Mouse (Mus musculus) liver, embryonic 11.5 days (tissue): ENCODE measurements at regions not wholly inside any gene's neighbourhood (a gene's known extent, or its start where the extent isn't known, plus 50 kb on each side); places are given as distances from the start of the nearest gene placed in this dataset.

Experiments
- ATAC-seq: fragments of 200-750 bp; cut with Nextera tagmentation; replicated peaks from 2 replicates; pipeline ENCODE4 v1.8.0; 2017; ENCODE audit warnings: moderate number of reproducible peaks, mild to moderate bottlenecking, moderate TSS enrichment, moderate library complexity; ENCODE audit not compliant: low FRiP score
- DNase-seq: peaks from one replicate; pipeline ENCODE4 v3.0.0-alpha.2; 2017; ENCODE audit warnings: low spot score
- H3K27ac ChIP-seq: fragments of 300-500 bp; sonication (generic); 2 replicates; pipeline ENCODE4 v1.5.1; 2014; ENCODE audit warnings: mild to moderate bottlenecking, low read depth, low read length, control low read depth
- H3K27me3 ChIP-seq: fragments of 300-500 bp; sonication (generic); replicated peaks from 2 replicates; pipeline ENCODE4 v1.6.1; 2014; ENCODE audit warnings: low read length, mixed read lengths; ENCODE audit not compliant: control insufficient read depth, insufficient read depth
- H3K36me3 ChIP-seq: fragments of 300-500 bp; sonication (generic); 2 replicates; pipeline ENCODE4 v1.6.1; 2014; ENCODE audit warnings: mild to moderate bottlenecking, low read length, moderate library complexity, mixed read lengths; ENCODE audit not compliant: control insufficient read depth, insufficient read depth
- H3K4me1 ChIP-seq: fragments of 300-500 bp; sonication (generic); replicated peaks from 2 replicates; pipeline ENCODE4 v1.6.1; 2014; ENCODE audit warnings: low read length, mixed read lengths; ENCODE audit not compliant: control insufficient read depth, insufficient read depth
- H3K4me2 ChIP-seq: fragments of 300-500 bp; sonication (generic); 2 replicates; pipeline ENCODE4 v1.6.1; 2014; ENCODE audit warnings: mild to moderate bottlenecking, control low read depth, moderate library complexity
- H3K4me3 ChIP-seq: fragments of 300-500 bp; sonication (generic); 2 replicates; pipeline ENCODE4 v1.5.1; 2014; ENCODE audit warnings: low read depth, low read length, control low read depth
- H3K9ac ChIP-seq: fragments of 300-500 bp; sonication (generic); 2 replicates; pipeline ENCODE4 v1.6.1; 2014; ENCODE audit warnings: low read depth, low read length, control low read depth
- H3K9me3 ChIP-seq: fragments of 300-500 bp; sonication (generic); 2 replicates; pipeline ENCODE4 v1.6.1; 2016; ENCODE audit warnings: low read length, inconsistent platforms, mixed read lengths; ENCODE audit not compliant: control insufficient read depth
- WGBS: fragments of 180-500 bp; shearing (Covaris S2); extraction: QIAGEN DNeasy Blood & Tissue Kit; methylation state at CpG from one replicate; pipeline ENCODE4 v1.1.7; 2014; 5-methylcytosine and 5-hydroxymethylcytosine counted together

GRCm38 (mm10) chr14:74182996-74183395 is 457.6 kb upstream of the Htr2a start:
- 83% methylated on average over 4 of the region's 4 CpGs for WGBS
- Histone ChIP-seq H3K9ac (no peak overlapping the region), H3K4me2 (no peak overlapping the region), H3K9me3 (no peaks in the 10 kb centered on the region), H3K4me3 (no peak overlapping the region), H3K27ac (no peak overlapping the region), H3K27me3 (no peaks in the 10 kb centered on the region), H3K4me1 (no peaks in the 10 kb centered on the region), H3K36me3 (no peaks in the 10 kb centered on the region)
- ATAC-seq (no peak), DNase-seq (no peak)

- Histone ChIP-seq H3K36me3 (no peaks in the 10 kb centered on the region), H3K27me3 (no peaks in the 10 kb centered on the region), H3K27ac (no peak overlapping the region), H3K4me2 (no peak overlapping the region), H3K9ac (no peak overlapping the region), H3K4me3 (no peak overlapping the region), H3K4me1 (no peaks in the 10 kb centered on the region), H3K9me3 (no peaks in the 10 kb centered on the region)
- ATAC-seq (no peak), DNase-seq (no peak)
- 81% methylated on average over 2 of the region's 2 CpGs for WGBS
Observed at GRCm38 (mm10) chr14:74201710-74202109, 438.9 kb upstream of the Htr2a start.

GRCm38 (mm10) chr14:74205011-74205410 is 435.6 kb upstream of the Htr2a start:
- no peak for ATAC-seq
- H3K4me1 ChIP-seq = no peaks in the 10 kb centered on the region
- WGBS = 76% methylated on average over 1 of the region's 1 CpGs
- no peak overlapping the region for H3K4me2 ChIP-seq
- no peaks in the 10 kb centered on the region for H3K36me3 ChIP-seq
- no peaks in the 10 kb centered on the region for H3K27me3 ChIP-seq
- no peak for DNase-seq
- no peak overlapping the region for H3K27ac ChIP-seq
- no peaks in the 10 kb centered on the region for H3K9me3 ChIP-seq
- H3K4me3 ChIP-seq = no peak overlapping the region
- no peak overlapping the region for H3K9ac ChIP-seq

GRCm38 (mm10) chr14:74217914-74218446 is 422.7 kb upstream of the Htr2a start:
- Histone ChIP-seq H3K27ac (no peak overlapping the region), H3K9ac (no peak overlapping the region), H3K27me3 (no peaks in the 10 kb centered on the region), H3K4me3 (no peak overlapping the region), H3K36me3 (no peaks in the 10 kb centered on the region), H3K4me1 (no peaks in the 10 kb centered on the region), H3K4me2 (no peak overlapping the region), H3K9me3 (no peaks in the 10 kb centered on the region)
- no peak for DNase-seq
- ATAC-seq = no peak
- WGBS = 72% methylated on average over 2 of the region's 2 CpGs

GRCm38 (mm10) chr14:74219761-74220160 is 420.9 kb upstream of the Htr2a start:
- no peaks in the 10 kb centered on the region for H3K36me3 ChIP-seq
- no peak overlapping the region for H3K4me2 ChIP-seq
- DNase-seq = no peak
- no peak overlapping the region for H3K4me3 ChIP-seq
- H3K27me3 ChIP-seq = no peaks in the 10 kb centered on the region
- ATAC-seq = no peak
- H3K9me3 ChIP-seq = no peaks in the 10 kb centered on the region
- no peaks in the 10 kb centered on the region for H3K4me1 ChIP-seq
- H3K9ac ChIP-seq = no peak overlapping the region
- 79% methylated on average over 3 of the region's 3 CpGs for WGBS
- no peak overlapping the region for H3K27ac ChIP-seq

- Histone ChIP-seq H3K27ac (no peak overlapping the region), H3K36me3 (no peaks in the 10 kb centered on the region), H3K9me3 (no peaks in the 10 kb centered on the region), H3K4me3 (no peak overlapping the region), H3K4me1 (no peaks in the 10 kb centered on the region), H3K27me3 (no peaks in the 10 kb centered on the region), H3K4me2 (no peak overlapping the region), H3K9ac (no peak overlapping the region)
- no peak for ATAC-seq
- DNase-seq = no peak
- 75% methylated on average over 1 of the region's 1 CpGs for WGBS
Observed at GRCm38 (mm10) chr14:74222093-74222492, 418.5 kb upstream of the Htr2a start.

- Histone ChIP-seq H3K9ac (no peak overlapping the region), H3K27ac (no peak overlapping the region), H3K4me3 (no peak overlapping the region), H3K4me1 (no peaks in the 10 kb centered on the region), H3K9me3 (no peaks in the 10 kb centered on the region), H3K27me3 (no peaks in the 10 kb centered on the region), H3K4me2 (no peak overlapping the region), H3K36me3 (no peaks in the 10 kb centered on the region)
- ATAC-seq (no peak), DNase-seq (no peak)
- 66% methylated on average over 5 of the region's 5 CpGs for WGBS
Observed at GRCm38 (mm10) chr14:74229560-74230187, 411.0 kb upstream of the Htr2a start.

GRCm38 (mm10) chr14:74240212-74240611 is 400.4 kb upstream of the Htr2a start:
- WGBS = 35% methylated on average over 2 of the region's 2 CpGs
- H3K36me3 ChIP-seq = no peaks in the 10 kb centered on the region
- H3K4me3 ChIP-seq = no peak overlapping the region
- no peaks in the 10 kb centered on the region for H3K27me3 ChIP-seq
- DNase-seq (no peak), ATAC-seq (no peak)
- no peaks in the 10 kb centered on the region for H3K4me1 ChIP-seq
- no peak overlapping the region for H3K9ac ChIP-seq
- H3K27ac ChIP-seq = no peak overlapping the region
- H3K4me2 ChIP-seq = no peak overlapping the region
- no peaks in the 10 kb centered on the region for H3K9me3 ChIP-seq

GRCm38 (mm10) chr14:74249263-74249878 is 391.3 kb upstream of the Htr2a start:
- DNase-seq (no peak), ATAC-seq (no peak)
- no peak overlapping the region for H3K4me3 ChIP-seq
- H3K9ac ChIP-seq = no peak overlapping the region
- no peaks in the 10 kb centered on the region for H3K36me3 ChIP-seq
- H3K4me1 ChIP-seq = no peaks in the 10 kb centered on the region
- no peaks in the 10 kb centered on the region for H3K27me3 ChIP-seq
- H3K27ac ChIP-seq = no peak overlapping the region
- WGBS = 87% methylated on average over 5 of the region's 5 CpGs
- H3K4me2 ChIP-seq = no peak overlapping the region
- no peaks in the 10 kb centered on the region for H3K9me3 ChIP-seq
